Mouse (Mus musculus) spleen, postnatal 4 days (tissue): ENCODE results near the gene L3mbtl1.
A peak's percentile ranks its signal among the peaks of the same experiment; 100 is the strongest.

Source experiments
- DNase-seq, 2 experiments: peaks; one replicate each; pipeline ENCODE4 v3.0.0; 2022; ENCODE audit warnings: low spot score in 2 of 2

The L3mbtl1 gene

GRCm38 (mm10) chr2:162993881-162994616, 50.8 kb downstream of the L3mbtl1 start:
- DNase-seq, result no peak

- peak; percentile 52 to 80 for DNase-seq
Measured at GRCm38 (mm10) chr2:162998528-162999230, 55.4 kb downstream of the L3mbtl1 start.

DNA sequence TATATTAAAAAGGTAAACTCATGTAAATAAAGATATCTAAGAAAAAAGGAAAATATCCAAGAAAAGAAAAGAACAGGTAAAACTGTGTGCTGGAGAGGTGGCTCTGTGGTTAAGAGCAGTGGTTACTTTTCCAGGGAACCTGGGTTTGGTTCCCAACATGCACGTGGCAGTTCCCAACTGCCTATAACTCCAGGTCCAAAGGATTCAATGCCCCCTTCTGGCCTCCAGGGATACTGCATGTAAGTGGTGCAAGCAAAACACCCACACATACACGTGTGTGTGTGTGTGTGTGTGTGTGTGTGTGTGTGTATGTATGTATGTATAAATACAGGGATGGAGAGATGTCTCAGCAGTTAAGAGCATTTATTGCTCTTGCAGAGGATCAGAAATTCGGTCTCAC, 56.5 kb downstream of the L3mbtl1 start:
- no peak for DNase-seq

DNA sequence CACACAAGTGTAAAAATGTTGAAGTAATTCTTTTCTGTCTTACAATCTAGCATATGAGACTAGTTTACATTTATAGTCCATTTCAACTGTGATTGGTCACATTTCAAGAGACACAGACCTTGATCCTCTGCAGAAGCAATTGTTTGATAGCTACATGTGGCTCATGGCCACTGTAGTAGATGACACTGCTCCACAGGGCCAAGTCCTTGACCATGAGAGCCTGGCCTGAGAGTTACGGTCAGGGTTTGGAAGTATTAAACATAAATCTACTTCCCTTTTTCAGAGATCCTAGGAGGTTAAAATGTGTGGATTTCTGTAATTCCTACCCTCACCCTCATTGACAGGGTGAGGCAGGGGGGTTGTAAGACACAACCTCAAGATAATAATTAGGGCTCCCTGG, 57.8 kb downstream of the L3mbtl1 start:
- DNase-seq, result no peak

DNA sequence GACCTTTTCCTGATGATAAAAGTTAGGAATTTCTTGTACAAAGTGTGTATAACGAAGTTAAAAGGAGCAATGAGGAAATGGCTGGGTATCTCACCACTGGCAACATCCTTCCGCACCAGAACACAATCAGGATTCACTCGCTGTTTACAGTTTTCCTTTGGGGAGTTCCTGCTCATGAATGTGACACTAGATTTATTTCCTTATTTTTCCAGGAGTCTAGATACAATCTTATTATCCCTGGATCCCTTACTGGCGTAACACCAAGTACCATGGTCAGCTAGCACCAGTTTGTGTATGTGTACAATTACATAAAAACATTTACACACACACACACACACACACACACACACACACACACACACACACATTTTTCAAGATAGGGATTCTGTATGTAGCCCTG, 64.0 kb downstream of the L3mbtl1 start:
- DNase-seq, result no peak

GRCm38 (mm10) chr2:163016916-163017743, 73.9 kb downstream of the L3mbtl1 start, which contains the start of gene Ift52:
TSS of gene Ift52 (plus strand) at chr2:163017354.
- DNase-seq, result peak; percentile 86 to 94
